Mouse (Mus musculus): ENCODE measurements around the gene Gpr174. TPM values are rescaled to one million over a fixed set of nuclear protein-coding genes. Genes with fewer than 3 reads are reported as not detected.

Gpr174 gene
- polyA plus RNA-seq (2012; rRNA removed), result 0.01 and 0.36 TPM in 2 replicates

DNA sequence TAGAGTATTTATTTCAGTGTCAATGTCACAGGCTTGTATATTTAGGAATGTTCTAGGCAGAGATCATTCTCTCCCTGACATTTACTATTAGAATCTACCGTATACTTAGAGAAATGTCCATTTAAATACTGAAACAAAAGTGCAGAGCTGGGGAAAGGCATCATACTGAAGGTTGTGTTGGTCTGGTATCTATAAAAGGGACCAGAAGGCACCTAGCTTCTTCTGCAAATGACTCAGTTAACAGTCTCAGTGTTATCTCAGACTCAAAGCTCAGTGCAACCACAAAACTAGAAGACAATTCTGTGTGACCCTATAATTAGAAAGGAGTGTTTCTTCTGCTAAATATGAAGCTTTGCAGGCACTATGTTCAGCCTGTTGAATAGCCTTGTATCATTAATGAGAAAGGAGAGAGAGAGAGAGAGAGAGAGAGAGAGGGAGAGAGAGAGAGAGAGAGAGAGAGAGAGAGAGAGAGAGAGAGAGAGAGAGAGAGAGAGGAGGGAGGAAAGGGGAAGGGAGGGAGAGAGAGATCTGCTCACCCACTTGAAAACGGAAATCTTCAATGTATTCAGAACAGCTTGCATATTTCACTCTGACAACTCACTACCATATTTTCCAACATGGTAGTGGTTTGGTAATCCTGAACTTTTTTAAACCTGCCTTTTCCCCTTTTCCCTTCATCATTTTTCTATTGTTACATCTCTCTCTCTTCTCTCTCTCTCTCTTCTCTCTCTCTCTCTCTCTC, at the start of gene Gpr174:
Gene Gpr174 (plus strand): TSS at position 393 of the 742 bp plus-strand sequence.
- TF ChIP-seq CTCF (conservative IDR thresholded peaks at IDR 0.05; ENCODE audit: insufficient read depth, insufficient read length, low read depth, low read length) (no peak), POLR2A (IDR thresholded peaks at IDR 0.05; ENCODE audit: low read depth, low read length) (no peak)
- H3K4me1 ChIP-seq (ENCODE audit: control insufficient read depth, insufficient read depth, low read length), result no peaks in the 10 kb centered on the region
- no peak for DNase-seq
- no peak within 1 kb of the TSS for H3K4me3 ChIP-seq (ENCODE audit: insufficient read depth, low read depth, low read length)
- no peaks in the 10 kb centered on the region for H3K36me3 ChIP-seq (ENCODE audit: control insufficient read depth, insufficient read depth, low read length)
- H3K27me3 ChIP-seq (replicated peaks; ENCODE audit: control insufficient read depth, insufficient read depth, low read length), result no peaks in the 10 kb centered on the region
- H3K27ac ChIP-seq (ENCODE audit: insufficient read depth, low read depth, low read length), result no peak within 1 kb of the TSS
- WGBS, result 51% methylated on average over 2 of the region's 2 CpGs

DNA sequence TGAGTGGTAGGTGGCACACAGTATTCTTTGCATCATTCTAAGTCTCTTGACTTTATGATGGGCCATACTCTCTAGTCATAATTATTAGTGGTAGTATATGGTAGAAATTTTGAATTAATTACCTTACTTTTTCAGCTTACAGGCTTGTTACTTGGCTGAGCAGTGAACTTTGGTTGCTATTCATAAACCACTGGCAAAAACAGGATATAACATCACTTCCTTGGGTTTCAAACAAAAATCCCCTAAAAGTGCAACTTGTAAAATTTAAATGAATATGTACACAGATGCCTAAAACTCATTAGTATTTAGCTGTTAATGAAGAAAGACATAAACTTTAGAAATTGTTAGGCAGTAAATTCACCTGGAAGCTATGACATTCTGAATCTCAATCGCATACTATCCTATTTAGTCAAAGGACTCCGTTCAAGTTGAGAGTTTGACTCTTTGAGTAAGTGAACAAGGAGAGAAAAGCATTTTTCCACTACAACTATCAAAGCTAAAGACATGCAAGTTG, 38.0 kb upstream of the Gpr174 start:
- H3K36me3 ChIP-seq (ENCODE audit: control insufficient read depth, insufficient read depth, low read length), result no peaks in the 10 kb centered on the region
- H3K27me3 ChIP-seq (replicated peaks; ENCODE audit: control insufficient read depth, insufficient read depth, low read length), result no peaks in the 10 kb centered on the region
- H3K4me3 ChIP-seq (ENCODE audit: insufficient read depth, low read depth, low read length), result no peak overlapping the region
- no peak for DNase-seq
- WGBS, result 82% methylated on average over 2 of the region's 2 CpGs
- H3K27ac ChIP-seq (ENCODE audit: insufficient read depth, low read depth, low read length), result no peak overlapping the region
- no peak for TF ChIP-seq POLR2A (IDR thresholded peaks at IDR 0.05; ENCODE audit: low read depth, low read length)
- no peak for TF ChIP-seq CTCF (conservative IDR thresholded peaks at IDR 0.05; ENCODE audit: insufficient read depth, insufficient read length, low read depth, low read length)
- no peaks in the 10 kb centered on the region for H3K4me1 ChIP-seq (ENCODE audit: control insufficient read depth, insufficient read depth, low read length)

DNA sequence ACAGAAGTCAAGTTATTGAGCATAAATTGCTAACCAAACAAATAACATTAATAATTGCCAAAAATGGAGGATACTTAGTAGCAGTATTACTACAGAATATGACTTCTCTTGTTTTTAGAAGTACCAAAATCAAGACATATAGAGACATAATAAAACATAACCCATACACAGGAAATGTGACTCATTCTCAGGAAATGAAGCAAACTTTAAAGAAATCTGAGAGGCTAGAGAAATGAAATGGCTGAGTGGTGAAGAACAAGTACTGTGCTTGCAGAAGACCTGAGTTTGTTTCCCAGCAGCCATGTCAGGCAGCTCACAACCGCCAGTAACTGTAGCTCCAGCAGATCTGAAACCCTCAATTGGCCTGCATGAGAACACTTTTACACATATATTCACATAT, 30.8 kb upstream of the Gpr174 start:
- DNase-seq, result no peak
- TF ChIP-seq POLR2A (IDR thresholded peaks at IDR 0.05; ENCODE audit: low read depth, low read length) (no peak), CTCF (conservative IDR thresholded peaks at IDR 0.05; ENCODE audit: insufficient read depth, insufficient read length, low read depth, low read length) (no peak)
- no peaks in the 10 kb centered on the region for H3K36me3 ChIP-seq (ENCODE audit: control insufficient read depth, insufficient read depth, low read length)
- H3K27me3 ChIP-seq (replicated peaks; ENCODE audit: control insufficient read depth, insufficient read depth, low read length), result no peaks in the 10 kb centered on the region
- WGBS, result 56% methylated on average over 1 of the region's 1 CpGs
- H3K4me1 ChIP-seq (ENCODE audit: control insufficient read depth, insufficient read depth, low read length), result no peaks in the 10 kb centered on the region
- H3K27ac ChIP-seq (ENCODE audit: insufficient read depth, low read depth, low read length), result no peak overlapping the region
- no peak overlapping the region for H3K4me3 ChIP-seq (ENCODE audit: insufficient read depth, low read depth, low read length)

- no peak for TF ChIP-seq CTCF (conservative IDR thresholded peaks at IDR 0.05; ENCODE audit: insufficient read depth, insufficient read length, low read depth, low read length)
- no peak for TF ChIP-seq POLR2A (IDR thresholded peaks at IDR 0.05; ENCODE audit: low read depth, low read length)
- WGBS, result 54% methylated on average over 1 of the region's 1 CpGs
Observed at GRCm38 (mm10) chrX:107231214-107231613, 24.5 kb upstream of the Gpr174 start.

GRCm38 (mm10) chrX:107234655-107235054, 21.0 kb upstream of the Gpr174 start:
- DNase-seq, result no peak
- Histone ChIP-seq H3K4me1 (ENCODE audit: control insufficient read depth, insufficient read depth, low read length) (no peaks in the 10 kb centered on the region), H3K36me3 (ENCODE audit: control insufficient read depth, insufficient read depth, low read length) (no peaks in the 10 kb centered on the region)

More at GRCm38 (mm10) chrX:107231214-107231613, 24.5 kb upstream of the Gpr174 start:
- no peaks in the 10 kb centered on the region for H3K27me3 ChIP-seq (replicated peaks; ENCODE audit: control insufficient read depth, insufficient read depth, low read length)
- H3K36me3 ChIP-seq (ENCODE audit: control insufficient read depth, insufficient read depth, low read length), result no peaks in the 10 kb centered on the region
- no peak for DNase-seq
- no peak overlapping the region for H3K27ac ChIP-seq (ENCODE audit: insufficient read depth, low read depth, low read length)
- no peaks in the 10 kb centered on the region for H3K4me1 ChIP-seq (ENCODE audit: control insufficient read depth, insufficient read depth, low read length)
- no peak overlapping the region for H3K4me3 ChIP-seq (ENCODE audit: insufficient read depth, low read depth, low read length)

GRCm38 (mm10) chrX:107236461-107236860, 19.2 kb upstream of the Gpr174 start:
- TF ChIP-seq POLR2A (IDR thresholded peaks at IDR 0.05; ENCODE audit: low read depth, low read length), result no peak
- no peak for TF ChIP-seq CTCF (conservative IDR thresholded peaks at IDR 0.05; ENCODE audit: insufficient read depth, insufficient read length, low read depth, low read length)
- no peak overlapping the region for H3K27ac ChIP-seq (ENCODE audit: insufficient read depth, low read depth, low read length)
- no peak for DNase-seq
- H3K27me3 ChIP-seq (replicated peaks; ENCODE audit: control insufficient read depth, insufficient read depth, low read length), result no peaks in the 10 kb centered on the region
- H3K4me3 ChIP-seq (ENCODE audit: insufficient read depth, low read depth, low read length), result no peak overlapping the region
- no peaks in the 10 kb centered on the region for H3K4me1 ChIP-seq (ENCODE audit: control insufficient read depth, insufficient read depth, low read length)
- H3K36me3 ChIP-seq (ENCODE audit: control insufficient read depth, insufficient read depth, low read length), result no peaks in the 10 kb centered on the region
- 76% methylated on average over 1 of the region's 1 CpGs for WGBS

More at GRCm38 (mm10) chrX:107234655-107235054, 21.0 kb upstream of the Gpr174 start:
- Histone ChIP-seq H3K27me3 (replicated peaks; ENCODE audit: control insufficient read depth, insufficient read depth, low read length) (no peaks in the 10 kb centered on the region), H3K4me3 (ENCODE audit: insufficient read depth, low read depth, low read length) (no peak overlapping the region), H3K27ac (ENCODE audit: insufficient read depth, low read depth, low read length) (no peak overlapping the region)
- TF ChIP-seq CTCF (conservative IDR thresholded peaks at IDR 0.05; ENCODE audit: insufficient read depth, insufficient read length, low read depth, low read length) (no peak), POLR2A (IDR thresholded peaks at IDR 0.05; ENCODE audit: low read depth, low read length) (no peak)

DNA sequence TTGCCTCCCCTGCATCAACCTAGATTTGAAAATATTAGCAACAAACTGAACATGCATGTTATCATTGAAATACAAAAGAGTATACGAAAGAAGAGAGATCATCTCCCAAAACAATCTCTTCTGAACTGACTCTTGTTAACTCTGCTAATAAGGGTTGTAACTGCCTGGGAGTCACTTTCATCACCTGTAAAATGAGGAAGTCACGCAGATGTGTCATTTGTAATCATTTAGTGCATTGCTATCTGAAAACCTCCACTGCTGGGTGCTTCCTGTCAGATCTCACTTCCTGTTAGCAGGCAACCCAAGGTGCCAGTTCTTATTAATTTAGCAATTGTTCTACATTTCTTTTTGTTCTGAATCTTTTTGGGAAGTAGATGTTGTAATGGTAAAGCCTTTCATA, 5.3 kb upstream of the Gpr174 start:
- H3K4me1 ChIP-seq (ENCODE audit: control insufficient read depth, insufficient read depth, low read length), result no peaks in the 10 kb centered on the region
- no peak for DNase-seq
- 76% methylated on average over 2 of the region's 2 CpGs for WGBS
- no peak for TF ChIP-seq CTCF (conservative IDR thresholded peaks at IDR 0.05; ENCODE audit: insufficient read depth, insufficient read length, low read depth, low read length)
- TF ChIP-seq POLR2A (IDR thresholded peaks at IDR 0.05; ENCODE audit: low read depth, low read length), result no peak
- H3K27me3 ChIP-seq (replicated peaks; ENCODE audit: control insufficient read depth, insufficient read depth, low read length), result no peaks in the 10 kb centered on the region
- no peak overlapping the region for H3K4me3 ChIP-seq (ENCODE audit: insufficient read depth, low read depth, low read length)
- no peaks in the 10 kb centered on the region for H3K36me3 ChIP-seq (ENCODE audit: control insufficient read depth, insufficient read depth, low read length)
- no peak overlapping the region for H3K27ac ChIP-seq (ENCODE audit: insufficient read depth, low read depth, low read length)

All from kidney, adult 2 months (tissue).